Mouse (Mus musculus) layer of hippocampus, postnatal 25 days (tissue): ENCODE measurements around the gene Cep44. TPM values are rescaled to one million over a fixed set of nuclear protein-coding genes. Genes with fewer than 3 reads are reported as not detected.

Source experiments
- DNase-seq, 2 experiments: peaks; one replicate each; pipeline ENCODE4 v3.0.0; 2022; ENCODE audit warnings: mixed read lengths in 2 of 2, low spot score in 1 of 2; ENCODE audit errors: extremely low spot score in 1 of 2
- microRNA-seq, 2 experiments: library from miRNA; unstranded; fragments of <30 nt; microRNA quantifications; one replicate each; pipeline ENCODE4 v1.2.0; 2021
- total RNA-seq, 2 experiments: library from RNA; stranded (reverse); gene quantifications; 2 replicates each; pipeline ENCODE4 v1.2.3; 2021

The Cep44 gene
- total RNA-seq, 2 experiments from 2014 or later = 18.7 to 26.3 TPM

GRCm38 (mm10) chr8:56501911-56502310 is 48.9 kb downstream of the Cep44 start:
- no peak for DNase-seq

- DNase-seq = no peak
Measured at GRCm38 (mm10) chr8:56489496-56489895, 61.4 kb downstream of the Cep44 start.

DNA sequence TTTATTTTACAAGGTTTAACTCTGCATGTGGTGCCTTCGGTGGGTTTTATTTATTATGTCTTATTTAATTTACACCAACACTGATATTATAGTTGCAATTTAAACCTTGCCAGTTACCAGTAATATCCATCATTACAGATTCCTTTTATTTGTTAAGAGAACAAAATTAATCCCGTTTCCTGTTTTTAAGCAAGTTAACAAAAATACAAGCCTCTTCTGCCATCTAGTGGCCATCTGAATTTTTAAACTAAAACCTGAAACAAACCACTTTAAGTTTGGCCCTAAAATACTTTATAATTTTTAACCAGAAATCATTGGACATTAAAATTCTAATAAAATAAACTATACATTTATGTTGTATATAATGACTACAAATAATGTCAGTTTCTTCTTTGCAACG is 64.8 kb downstream of the Cep44 start:
- no peak for DNase-seq

Small RNA genes within 50 kb of the gene (microRNA-seq; reads per million reads assigned to microRNA genes)
- 0 reads per million in 2 experiments for gene Gm25992

Other genes with a start within 250 kb of the Cep44 start
- gene Fbxo8, start within 50 bp of the Cep44 start, total RNA-seq = 10 to 100 TPM; 28.6 to 35.2 TPM